Mouse (Mus musculus) brain, embryonic 14.5 days (tissue): ENCODE measurements around the gene Runx1. TPM values are rescaled to one million over a fixed set of nuclear protein-coding genes. Genes with fewer than 3 reads are reported as not detected.

ENCODE experiments used
- DNase-seq: peaks from one replicate; pipeline ENCODE4 v3.0.0-alpha.2; 2011; ENCODE audit warnings: low read depth
- CTCF ChIP-seq: fragments of 200-500 bp; IDR thresholded peaks from 2 replicates; pipeline ENCODE4 v1.5.1; 2012; ENCODE audit warnings: inconsistent platforms, mild to moderate bottlenecking, moderate library complexity, borderline replicate concordance; ENCODE audit not compliant: insufficient read depth, insufficient read length; ENCODE audit errors: extremely low read depth
- POLR2A ChIP-seq: fragments of 200-500 bp; IDR thresholded peaks from 2 replicates; pipeline ENCODE4 v1.6.1; 2012; ENCODE audit warnings: mild to moderate bottlenecking, inconsistent platforms, borderline replicate concordance; ENCODE audit not compliant: poor library complexity, insufficient read depth, insufficient read length, severe bottlenecking; ENCODE audit errors: extremely low read depth
- polyA plus RNA-seq: library from polyadenylated mRNA; depleted of rRNA; stranded (reverse); fragments of >200 nt; gene quantifications from 2 replicates; pipeline ENCODE4 v1.2.3, GENCODE M21; 2012

Gene Runx1
- polyA plus RNA-seq, 1 experiment = 1.4 TPM

- TF ChIP-seq POLR2A = no peak
- TF ChIP-seq CTCF = no peak
- DNase-seq = no peak
Measured at GRCm38 (mm10) chr16:92710161-92710560, 115.8 kb downstream of the Runx1 start.

- no peak for DNase-seq
- TF ChIP-seq CTCF = no peak
- TF ChIP-seq POLR2A = no peak
Measured at GRCm38 (mm10) chr16:92708718-92709117, 117.2 kb downstream of the Runx1 start.

- no peak for TF ChIP-seq POLR2A
- TF ChIP-seq CTCF = no peak
- DNase-seq = peak; percentile 31
Measured at GRCm38 (mm10) chr16:92707712-92708111, 118.2 kb downstream of the Runx1 start.

DNA sequence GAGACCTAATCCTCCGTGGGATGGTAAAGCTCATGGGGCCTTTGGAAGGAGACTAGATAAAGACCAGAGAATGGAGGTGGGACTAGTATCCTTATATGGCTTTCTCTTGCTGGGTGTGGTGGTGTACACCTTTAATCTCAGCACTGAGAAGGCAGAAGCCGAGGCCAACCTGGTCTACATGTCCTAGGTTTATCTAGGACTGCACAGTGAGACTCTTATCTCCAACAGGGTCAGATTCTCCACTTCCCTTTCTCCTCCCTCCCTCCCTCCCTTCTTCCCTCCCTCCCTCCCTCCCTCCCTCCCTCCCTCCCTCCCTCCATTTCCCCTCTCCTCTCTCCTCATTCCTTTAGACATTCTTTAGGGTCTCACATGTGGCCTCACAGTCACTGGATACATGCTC is 118.8 kb downstream of the Runx1 start:
- no peak for DNase-seq
- TF ChIP-seq POLR2A = no peak
- no peak for TF ChIP-seq CTCF

- TF ChIP-seq POLR2A (no peak), CTCF (no peak)
Measured at GRCm38 (mm10) chr16:92705564-92706458, 120.1 kb downstream of the Runx1 start.

DNA sequence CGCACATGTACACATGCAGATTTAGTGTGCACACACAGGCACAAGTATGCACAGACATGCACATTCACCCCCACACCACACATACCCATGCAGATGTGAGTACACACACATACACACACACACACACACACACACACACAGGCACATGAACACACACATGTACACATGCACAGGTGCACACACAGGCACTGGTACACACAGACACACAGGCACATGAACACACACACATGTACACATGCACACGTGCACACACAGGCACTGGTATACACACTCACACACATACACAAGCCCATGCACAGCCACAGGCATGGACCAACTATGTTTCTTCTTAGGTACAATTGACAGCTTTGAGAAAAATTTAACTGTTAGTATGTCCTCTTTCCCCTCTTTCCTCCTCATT is 122.1 kb downstream of the Runx1 start:
- DNase-seq = no peak
- TF ChIP-seq CTCF = no peak
- TF ChIP-seq POLR2A = no peak

More at GRCm38 (mm10) chr16:92705564-92706458, 120.1 kb downstream of the Runx1 start:
- DNase-seq = no peak

DNA sequence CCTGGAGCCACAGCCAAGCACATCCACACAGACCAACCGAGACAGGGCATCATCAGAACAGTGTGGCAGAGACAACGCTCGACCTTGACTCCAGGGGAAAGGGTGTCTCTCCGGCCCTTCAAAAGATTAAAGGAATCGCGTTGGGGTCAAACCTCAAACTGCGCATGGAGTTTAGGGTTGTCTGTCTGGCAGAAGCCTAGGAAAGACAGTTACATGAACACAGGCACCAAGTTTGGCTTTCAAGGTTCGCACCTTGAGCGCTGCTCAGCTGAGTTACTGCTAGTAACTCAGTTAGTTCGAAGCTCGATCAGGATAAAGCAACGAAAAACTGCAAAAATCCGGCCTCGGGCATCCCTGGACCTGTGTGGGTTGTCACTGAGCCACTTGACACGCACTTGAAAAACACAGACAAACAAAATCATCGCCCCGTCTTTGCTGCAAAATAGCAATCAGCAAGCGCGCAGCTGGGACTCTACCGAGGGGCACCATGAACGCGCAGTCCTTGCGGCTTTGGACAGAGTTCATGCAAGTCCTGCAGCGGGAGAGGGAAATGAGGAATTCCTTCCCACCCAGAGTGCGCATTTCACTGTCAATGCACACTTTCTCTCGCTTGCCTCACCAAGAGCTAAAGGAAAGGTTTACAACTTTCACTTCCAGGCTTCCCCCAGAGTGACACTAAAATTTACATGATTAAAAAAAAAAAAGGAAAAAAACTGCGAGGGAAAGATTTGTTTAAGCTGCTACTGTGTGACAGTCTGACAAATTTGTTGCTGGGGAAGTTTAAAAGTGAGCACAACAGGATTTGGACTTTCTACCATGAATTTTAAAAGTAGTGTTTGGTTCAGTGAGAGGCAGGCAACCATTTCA is 126.2 kb downstream of the Runx1 start:
- no peak for TF ChIP-seq CTCF
- TF ChIP-seq POLR2A = no peak
- DNase-seq = peak; percentile 39

DNA sequence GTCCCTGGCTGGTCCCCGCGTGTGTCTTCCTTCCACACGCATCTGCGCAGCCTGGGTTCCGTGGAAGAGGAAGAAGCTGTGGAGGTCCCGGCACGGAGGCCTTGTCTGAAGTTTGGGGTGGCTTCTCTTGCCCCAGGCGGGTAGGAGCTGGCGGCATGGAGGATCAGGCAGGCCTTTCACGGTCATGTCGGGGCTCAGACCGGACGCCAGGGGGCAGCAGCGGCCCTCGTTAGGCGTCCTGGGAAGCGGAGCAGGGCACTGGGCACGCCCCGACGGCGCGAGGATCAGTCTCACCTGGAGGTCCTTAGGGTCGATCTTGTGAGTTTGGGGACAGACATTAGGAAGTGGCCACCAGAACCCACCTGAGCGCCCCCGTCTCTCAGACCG is 127.3 kb downstream of the Runx1 start:
- TF ChIP-seq CTCF = peak; percentile 86
- TF ChIP-seq POLR2A = no peak

GRCm38 (mm10) chr16:92697737-92698611 is 128.0 kb downstream of the Runx1 start:
- peak; percentile 55 for DNase-seq
- TF ChIP-seq CTCF = no peak
- TF ChIP-seq POLR2A = no peak

More for the DNA sequence above, 127.3 kb downstream of the Runx1 start:
- peak; percentile 89 for DNase-seq

- TF ChIP-seq POLR2A (no peak), CTCF (no peak)
- DNase-seq = peak; percentile 92
Measured at GRCm38 (mm10) chr16:92697227-92697736, 128.7 kb downstream of the Runx1 start.
